Mouse (Mus musculus): ENCODE measurements around the gene Olfr129.

DNA sequence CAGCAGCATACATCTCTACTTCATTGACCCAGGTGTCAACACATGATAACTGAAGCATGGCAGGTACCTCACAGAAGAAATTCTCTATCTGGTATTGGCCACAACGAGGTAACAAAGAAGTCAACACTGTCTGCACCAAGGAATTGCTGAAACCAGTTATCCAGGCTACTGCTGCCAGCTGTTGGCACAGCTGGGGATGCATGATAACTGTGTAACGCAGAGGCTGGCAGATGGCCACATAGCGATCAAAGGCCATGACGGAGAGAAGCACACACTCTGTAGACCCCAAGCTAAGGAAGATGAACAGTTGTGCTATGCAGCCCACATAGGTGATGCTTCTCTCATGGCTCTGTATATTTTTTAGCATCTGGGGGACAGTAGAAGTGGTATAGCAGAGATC is 22.5 kb upstream of the Olfr129 start:
- TF ChIP-seq CTCF (conservative IDR thresholded peaks at IDR 0.05; ENCODE audit: low read length) (no peak), POU5F1 (IDR thresholded peaks at IDR 0.05; ENCODE audit: borderline replicate concordance, low read length) (no peak)
